In the genomic region with DNA sequence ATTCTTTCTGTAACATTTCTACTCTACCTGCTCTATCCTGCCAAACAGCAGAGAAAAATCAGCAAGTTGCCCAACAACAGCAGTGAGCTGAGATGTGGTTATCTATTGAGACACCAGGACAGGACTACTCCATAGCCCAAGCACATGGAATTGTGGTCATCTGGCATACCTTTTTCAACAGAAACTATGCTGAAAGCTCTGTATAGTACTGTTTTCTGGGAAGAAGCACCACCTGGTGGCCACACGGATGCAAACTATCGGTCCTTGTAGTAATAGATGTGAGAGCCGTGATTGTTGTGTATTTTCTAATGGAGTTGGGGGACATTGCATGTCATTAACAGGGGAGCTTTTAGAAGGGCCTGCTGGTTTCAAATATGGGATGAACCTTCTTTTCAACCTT, we compare ENCODE assay signal across 9 mouse cellular contexts. TPM values are rescaled to one million over a fixed set of nuclear protein-coding genes. Genes with fewer than 3 reads are reported as not detected.
A peak's percentile ranks its signal among the peaks of the same experiment; 100 is the strongest.
DNase-seq lines count a peak whose midpoint lies in the region; TF ChIP-seq lines count a peak whose summit lies in the region.
"Had no signal": no experiment of that assay in that cellular context is flagged by ENCODE, and none has a peak within 500 bp of the region (broad histone marks: within the 10 kb centered on the region; RNA-seq: fewer than 3 reads in every experiment).

No protein-coding gene starts in this region.

- no peak overlapping the region for H3K4me3 ChIP-seq in gastrocnemius, adult 2 months
- H3K4me3 ChIP-seq: neural tube, embryonic 12.5 days had no signal

- intact Hi-C loops in gastrocnemius, adult 2 months (cut with DNase I): loop anchor here (1.0 kb wide), 1 partner anchor 116 kb away; no protein-coding TSS in a partner anchor
- intact Hi-C loops in gastrocnemius, postnatal 36 days (cut with DNase I): loop anchor here (1.0 kb wide), 1 partner anchor 116 kb away; no protein-coding TSS in a partner anchor

- H3K27ac ChIP-seq in gastrocnemius, adult 2 months: no peak overlapping the region
- H3K27ac ChIP-seq: neural tube, embryonic 12.5 days had no signal

- peak; percentile 63 for TF ChIP-seq CTCF in gastrocnemius, adult 2 months (IDR thresholded peaks at IDR 0.05)

- peak; percentile 44 for DNase-seq in gastrocnemius, adult 2 months
- DNase-seq in gastrocnemius, postnatal 36 days: no peak
- DNase-seq in spleen, adult 18-20 months: peak; percentile 23 to 62
- no peak for DNase-seq in spleen, adult 12 weeks (ENCODE audit: low spot score)
- DNase-seq in cerebellum, adult 9-11 months: peak; percentile 65
- peak; percentile 64 to 80 for DNase-seq in kidney, adult 8-10 months
- DNase-seq in lung, postnatal 10 days: peak; percentile 71
- DNase-seq in thymus, postnatal 0 days (ENCODE audit: low spot score): peak; percentile 36

RNA-seq across cellular contexts. Expression of a gene that starts 2.4 kb away (rescaled TPM):
- total RNA-seq in gastrocnemius, adult 2 months (2021): 10 to 100 TPM; 29.1 to 30.0 TPM
- total RNA-seq in gastrocnemius, postnatal 36 days (2021): 10 to 100 TPM; 22.4 to 25.6 TPM
- polyA plus RNA-seq in thymus, postnatal 0 days (2015; fragmentation: Nextera tagmentation; extraction: Ambion mirVana): 185 and 210 TPM in 2 replicates

RNA-seq across cellular contexts. Expression of a gene that starts 10.3 kb away (rescaled TPM):
- 100 to 1,000 TPM; 383 to 534 TPM for total RNA-seq in gastrocnemius, adult 2 months (2021)
- total RNA-seq in gastrocnemius, postnatal 36 days (2021): 100 to 1,000 TPM; 433 to 444 TPM
- 133 and 143 TPM in 2 replicates for polyA plus RNA-seq in thymus, postnatal 0 days (2015; fragmentation: Nextera tagmentation; extraction: Ambion mirVana)

RNA-seq across cellular contexts. Expression of a gene that starts 35.8 kb away (rescaled TPM):
- 1 to 10 TPM; 2.6 to 4.9 TPM for total RNA-seq in gastrocnemius, adult 2 months (2021)
- 1 to 10 TPM; 3.5 to 4.3 TPM for total RNA-seq in gastrocnemius, postnatal 36 days (2021)
- polyA plus RNA-seq in thymus, postnatal 0 days (2015; fragmentation: Nextera tagmentation; extraction: Ambion mirVana): 67.7 and 69.2 TPM in 2 replicates

RNA-seq across cellular contexts. Expression of a gene that starts 55.8 kb away (rescaled TPM):
- not detected for total RNA-seq in gastrocnemius, adult 2 months (2021)
- total RNA-seq in gastrocnemius, postnatal 36 days (2021): not detected
- 0.16 TPM in 1 of 2 replicates, not detected in the other for polyA plus RNA-seq in thymus, postnatal 0 days (2015; fragmentation: Nextera tagmentation; extraction: Ambion mirVana)
- polyA plus RNA-seq: neural tube, embryonic 12.5 days had no signal

RNA-seq across cellular contexts. Expression of a gene that starts 55.9 kb away (rescaled TPM):
- total RNA-seq in gastrocnemius, adult 2 months (2021): not detected
- not detected for total RNA-seq in gastrocnemius, postnatal 36 days (2021)
- polyA plus RNA-seq in thymus, postnatal 0 days (2015; fragmentation: Nextera tagmentation; extraction: Ambion mirVana): 0.59 and 0.81 TPM in 2 replicates

Comparison
In these comparisons a context has a peak if more than half of its experiments do, and no peak if none do; other contexts are left out.
1. DNase-seq: peak in gastrocnemius, adult 2 months (single experiment), spleen, adult 18-20 months (2 of 2), cerebellum, adult 9-11 months (single experiment), kidney, adult 8-10 months (2 of 2), lung, postnatal 10 days (single experiment) and thymus, postnatal 0 days (single experiment); none in gastrocnemius, postnatal 36 days (0 of 2) and spleen, adult 12 weeks (single experiment).